Mouse (Mus musculus) C2C12 (cell line): ENCODE results near the gene Auts2. TPM values are rescaled to one million over a fixed set of nuclear protein-coding genes. Genes with fewer than 3 reads are reported as not detected.

Experiments used
- H3K27me3 ChIP-seq: one replicate; pipeline ENCODE4 v1.6.1; 2011; ENCODE audit not compliant: control insufficient read depth, insufficient read depth, insufficient read length
- H3K36me3 ChIP-seq: one replicate; pipeline ENCODE4 v1.6.1; 2011; ENCODE audit not compliant: control insufficient read depth, insufficient read depth
- H3K4me3 ChIP-seq: one replicate; pipeline ENCODE4 v1.5.1; 2011; ENCODE audit warnings: mild to moderate bottlenecking, control low read depth; ENCODE audit not compliant: poor library complexity, insufficient read depth, severe bottlenecking
- H3K79me2 ChIP-seq: one replicate; pipeline ENCODE4 v1.6.1; 2011; ENCODE audit not compliant: control insufficient read depth, insufficient read depth
- H3K79me3 ChIP-seq: one replicate; pipeline ENCODE4 v1.6.1; 2011; ENCODE audit warnings: low read depth, control low read depth
- H3ac ChIP-seq: one replicate; pipeline ENCODE3; 2011; ENCODE audit warnings: low read depth; ENCODE audit not compliant: control insufficient read depth, insufficient read length
- CEBPB ChIP-seq: IDR thresholded peaks from one replicate; pipeline ENCODE4 v1.6.1; 2011; ENCODE audit warnings: low read depth, mild to moderate bottlenecking, control low read depth, moderate library complexity
- CTCF ChIP-seq: IDR thresholded peaks from one replicate; pipeline ENCODE4 v1.5.1; 2011; ENCODE audit not compliant: control insufficient read depth, insufficient read depth, insufficient read length
- FOSL1 ChIP-seq: IDR thresholded peaks from one replicate; pipeline ENCODE4 v1.8.0; 2011; ENCODE audit warnings: mild to moderate bottlenecking, low read length; ENCODE audit not compliant: poor library complexity, insufficient read depth, severe bottlenecking
- MAX ChIP-seq: IDR thresholded peaks from one replicate; pipeline ENCODE4 v1.6.1; 2011; ENCODE audit warnings: mild to moderate bottlenecking, control low read depth
- MYOD1 ChIP-seq: IDR thresholded peaks from one replicate; pipeline ENCODE4 v1.6.1; 2011; ENCODE audit warnings: low read depth; ENCODE audit not compliant: control insufficient read depth, insufficient read length
- MYOG ChIP-seq: IDR thresholded peaks from one replicate; pipeline ENCODE4 v1.6.1; 2011; ENCODE audit not compliant: control insufficient read depth, insufficient read length; ENCODE audit errors: extremely low read depth
- USF1 ChIP-seq: IDR thresholded peaks from one replicate; pipeline ENCODE4 v1.6.1; 2011; ENCODE audit warnings: low read depth, mild to moderate bottlenecking, control low read depth, moderate library complexity
- polyA plus RNA-seq: library from polyadenylated mRNA; unstranded; fragments of >200 nt; fragmentation: generic; extraction: Trizol; gene quantifications from one replicate; pipeline ENCODE4 v1.2.1, GENCODE M21; 2012; ENCODE audit warnings: missing spikeins

Gene Auts2
- polyA plus RNA-seq, 1 experiment, result 8.4 TPM

GRCm38 (mm10) chr5:132485994-132486393 is 57.1 kb downstream of the Auts2 start:
- H3K4me3 ChIP-seq, result no peak overlapping the region
- H3ac ChIP-seq, result no peak overlapping the region
- no peaks in the 10 kb centered on the region for H3K79me3 ChIP-seq
- H3K79me2 ChIP-seq, result no peaks in the 10 kb centered on the region
- H3K27me3 ChIP-seq, result no peaks in the 10 kb centered on the region
- no peaks in the 10 kb centered on the region for H3K36me3 ChIP-seq
- TF ChIP-seq CTCF (no peak), MAX (no peak), MYOD1 (no peak), FOSL1 (no peak), USF1 (no peak), CEBPB (no peak), MYOG (no peak)

DNA sequence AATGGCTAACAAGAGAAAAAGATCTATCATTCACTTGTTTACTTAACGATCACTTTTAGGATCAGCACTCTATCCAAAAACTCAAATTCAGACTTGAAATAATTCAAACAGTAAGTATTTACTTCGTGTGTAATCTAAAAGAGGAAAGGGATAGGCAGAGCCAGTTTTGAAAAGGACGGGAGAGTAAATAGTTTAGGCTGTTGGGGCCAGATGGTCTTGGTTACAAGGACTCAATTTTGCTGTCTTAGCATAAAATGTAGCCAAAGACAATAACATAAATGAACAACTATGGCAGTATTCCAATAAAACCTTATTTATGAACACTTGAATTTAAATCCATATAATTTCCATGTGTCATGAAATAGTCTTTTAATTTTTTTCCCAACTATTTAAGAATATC is 57.7 kb downstream of the Auts2 start:
- no peaks in the 10 kb centered on the region for H3K79me2 ChIP-seq
- TF ChIP-seq CTCF (no peak), MYOG (no peak), FOSL1 (no peak), CEBPB (no peak), MAX (no peak), MYOD1 (no peak), USF1 (no peak)
- H3K79me3 ChIP-seq, result no peaks in the 10 kb centered on the region
- H3K4me3 ChIP-seq, result no peak overlapping the region
- no peaks in the 10 kb centered on the region for H3K36me3 ChIP-seq
- no peaks in the 10 kb centered on the region for H3K27me3 ChIP-seq
- no peak overlapping the region for H3ac ChIP-seq

GRCm38 (mm10) chr5:132481476-132481875 is 61.7 kb downstream of the Auts2 start:
- no peaks in the 10 kb centered on the region for H3K36me3 ChIP-seq
- no peak overlapping the region for H3ac ChIP-seq
- TF ChIP-seq MYOD1, result no peak
- no peak for TF ChIP-seq FOSL1
- TF ChIP-seq MAX, result no peak
- TF ChIP-seq MYOG, result no peak
- no peak for TF ChIP-seq USF1
- TF ChIP-seq CTCF, result no peak
- TF ChIP-seq CEBPB, result no peak
- H3K27me3 ChIP-seq, result no peaks in the 10 kb centered on the region
- H3K4me3 ChIP-seq, result no peak overlapping the region
- no peaks in the 10 kb centered on the region for H3K79me3 ChIP-seq
- H3K79me2 ChIP-seq, result no peaks in the 10 kb centered on the region

DNA sequence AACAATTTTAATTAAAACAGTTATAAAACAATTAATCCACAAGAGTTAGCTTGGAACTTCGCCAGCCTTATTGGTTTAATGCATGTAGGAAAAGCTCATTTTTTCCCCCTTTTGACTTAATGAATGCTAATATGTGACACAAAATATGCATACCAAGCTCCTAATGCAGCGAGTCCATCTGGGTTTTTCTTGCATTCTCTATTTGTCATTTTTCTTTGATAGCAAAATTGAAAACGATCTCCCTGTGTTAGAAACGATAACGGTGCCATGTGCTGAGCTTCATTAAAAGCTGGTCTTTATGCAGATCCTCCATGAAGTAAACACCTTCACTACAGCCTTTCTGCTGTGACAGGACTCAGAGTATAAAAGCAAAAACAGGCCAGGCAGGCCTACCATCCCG is 62.7 kb downstream of the Auts2 start:
- Histone ChIP-seq H3ac (no peak overlapping the region), H3K79me3 (no peaks in the 10 kb centered on the region), H3K27me3 (no peaks in the 10 kb centered on the region), H3K4me3 (no peak overlapping the region), H3K36me3 (no peaks in the 10 kb centered on the region), H3K79me2 (no peaks in the 10 kb centered on the region)
- no peak for TF ChIP-seq MYOG
- no peak for TF ChIP-seq CEBPB
- no peak for TF ChIP-seq MAX

GRCm38 (mm10) chr5:132479227-132479857 is 63.8 kb downstream of the Auts2 start:
- H3ac ChIP-seq, result no peak overlapping the region
- TF ChIP-seq FOSL1, result no peak
- no peak for TF ChIP-seq CTCF
- TF ChIP-seq MYOG, result no peak
- no peak for TF ChIP-seq USF1
- TF ChIP-seq MYOD1, result no peak
- TF ChIP-seq CEBPB, result no peak
- no peak for TF ChIP-seq MAX
- H3K27me3 ChIP-seq, result no peaks in the 10 kb centered on the region
- H3K79me2 ChIP-seq, result no peaks in the 10 kb centered on the region
- H3K4me3 ChIP-seq, result no peak overlapping the region
- H3K79me3 ChIP-seq, result no peaks in the 10 kb centered on the region
- no peaks in the 10 kb centered on the region for H3K36me3 ChIP-seq

DNA sequence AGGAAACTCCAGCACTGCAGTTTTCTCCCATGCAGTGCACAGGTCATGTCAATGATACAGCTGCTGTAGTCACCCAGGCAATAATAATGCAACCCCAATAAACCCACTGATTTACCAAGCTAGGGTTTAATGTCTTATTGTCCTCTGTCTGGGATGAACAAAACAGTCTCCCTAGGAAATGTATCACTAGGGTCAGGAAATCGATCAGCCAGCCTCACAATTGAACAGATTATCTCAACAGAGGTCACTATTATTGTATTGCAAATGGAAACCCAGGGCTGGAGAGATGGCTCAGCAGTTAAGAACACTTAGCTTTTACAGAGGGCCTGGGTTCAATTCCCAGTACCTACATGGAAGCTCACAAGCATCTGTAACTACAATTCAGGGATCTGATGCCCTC is 65.6 kb downstream of the Auts2 start:
- Histone ChIP-seq H3K27me3 (no peaks in the 10 kb centered on the region), H3ac (no peak overlapping the region), H3K79me2 (no peaks in the 10 kb centered on the region), H3K36me3 (no peaks in the 10 kb centered on the region), H3K4me3 (no peak overlapping the region), H3K79me3 (no peaks in the 10 kb centered on the region)
- TF ChIP-seq MYOG, result no peak
- TF ChIP-seq CTCF, result no peak
- no peak for TF ChIP-seq FOSL1
- TF ChIP-seq USF1, result no peak
